28 mouse cellular contexts compared by ENCODE assay signal in genomic region chr4:31621205-31621604, GRCm38 (mm10).
"Had no signal": no experiment of that assay in that cellular context is flagged by ENCODE, and none has a peak within 500 bp of the region (broad histone marks: within the 10 kb centered on the region; RNA-seq: fewer than 3 reads in every experiment).

No protein-coding gene starts in this region.

- ATAC-seq: forebrain, embryonic 13.5 days; forebrain, embryonic 14.5 days; forebrain, embryonic 15.5 days; forebrain, embryonic 16.5 days; forebrain, postnatal 0 days had no signal

- DNase-seq: cerebellum, adult 2 months; cerebellum, adult 8-10 months; cerebellum, adult 9-10 months; cerebellum, adult 9-11 months; cerebellum, postnatal 10 days; cerebellum, postnatal 14 days; cerebellum, postnatal 25 days; cerebellum, postnatal 36 days; embryo, embryonic 11 days; forebrain, postnatal 0 days; gastrocnemius, adult 2 months; gastrocnemius, postnatal 10 days; gastrocnemius, postnatal 14 days; gastrocnemius, postnatal 25 days; gastrocnemius, postnatal 36 days; heart, adult 18-20 months; heart, adult 2 months had no signal

- H3K9ac ChIP-seq: embryonic facial prominence, embryonic 12.5 days; embryonic facial prominence, embryonic 13.5 days; embryonic facial prominence, embryonic 15.5 days; forebrain, embryonic 12.5 days; forebrain, embryonic 13.5 days; forebrain, embryonic 15.5 days; forebrain, postnatal 0 days had no signal

- H3K27me3 ChIP-seq: embryonic facial prominence, embryonic 12.5 days; embryonic facial prominence, embryonic 13.5 days; embryonic facial prominence, embryonic 15.5 days; forebrain, embryonic 13.5 days; forebrain, embryonic 15.5 days had no signal

- H3K9me3 ChIP-seq: embryonic facial prominence, embryonic 10.5 days; embryonic facial prominence, embryonic 12.5 days; embryonic facial prominence, embryonic 13.5 days; embryonic facial prominence, embryonic 15.5 days; forebrain, embryonic 10.5 days; forebrain, embryonic 12.5 days; forebrain, embryonic 13.5 days; forebrain, embryonic 15.5 days had no signal

- H3K36me3 ChIP-seq: embryonic facial prominence, embryonic 10.5 days; embryonic facial prominence, embryonic 12.5 days; embryonic facial prominence, embryonic 13.5 days; embryonic facial prominence, embryonic 15.5 days; forebrain, embryonic 10.5 days; forebrain, embryonic 12.5 days; forebrain, embryonic 15.5 days had no signal

- H3K4me3 ChIP-seq: embryonic facial prominence, embryonic 10.5 days; embryonic facial prominence, embryonic 12.5 days; embryonic facial prominence, embryonic 13.5 days; embryonic facial prominence, embryonic 15.5 days; erythroblast, embryonic 14.5 days; forebrain, embryonic 10.5 days; forebrain, embryonic 12.5 days; forebrain, embryonic 13.5 days; forebrain, embryonic 15.5 days; gastrocnemius, adult 2 months; heart, adult 2 months had no signal

- H3K27ac ChIP-seq: embryonic facial prominence, embryonic 10.5 days; embryonic facial prominence, embryonic 12.5 days; embryonic facial prominence, embryonic 13.5 days; embryonic facial prominence, embryonic 15.5 days; forebrain, embryonic 10.5 days; forebrain, embryonic 12.5 days; forebrain, embryonic 13.5 days; forebrain, embryonic 15.5 days; gastrocnemius, adult 2 months; heart, adult 2 months had no signal

- H3K4me2 ChIP-seq: embryonic facial prominence, embryonic 12.5 days; embryonic facial prominence, embryonic 13.5 days; embryonic facial prominence, embryonic 15.5 days; forebrain, embryonic 12.5 days; forebrain, embryonic 13.5 days; forebrain, embryonic 15.5 days had no signal
